Mouse (Mus musculus) E14TG2a.4 (cell line): ENCODE results near the gene Uggt1.

Experiments
- CTCF ChIP-seq: conservative IDR thresholded peaks from 2 replicates; pipeline ENCODE4 v1.5.1; 2014; ENCODE audit warnings: low read length
- NANOG ChIP-seq: IDR thresholded peaks from 2 replicates; pipeline ENCODE4 v1.6.1; 2014; ENCODE audit warnings: borderline replicate concordance, low read length, mixed read lengths
- POU5F1 ChIP-seq: IDR thresholded peaks from 2 replicates; pipeline ENCODE4 v1.6.1; 2014; ENCODE audit warnings: low read length, borderline replicate concordance

DNA sequence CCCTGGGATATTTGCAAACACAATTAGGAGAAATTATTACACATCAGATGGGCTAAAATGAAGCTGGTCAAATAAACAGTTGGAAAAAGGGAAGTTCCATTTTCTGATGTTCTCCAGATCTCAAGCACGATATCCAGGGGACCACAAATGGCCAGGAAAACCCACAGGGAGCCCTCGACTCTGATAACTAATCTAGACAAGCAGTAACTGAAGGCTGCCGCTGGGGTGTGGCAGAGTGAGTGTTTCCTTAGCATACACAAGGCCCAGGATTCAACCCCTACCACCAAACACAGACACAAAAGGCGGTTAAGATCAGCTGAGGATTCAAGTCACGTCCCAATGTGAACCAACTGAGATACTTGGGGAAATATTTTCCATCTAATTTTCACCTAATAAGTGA is 64.5 kb downstream of the Uggt1 start:
- TF ChIP-seq CTCF (no peak), NANOG (no peak), POU5F1 (no peak)
